Mouse (Mus musculus) embryo, embryonic 11.5 days (tissue): ENCODE results near the gene Tcap.

ENCODE experiments used
- DNase-seq: peaks from one replicate; pipeline ENCODE4 v3.0.0-alpha.2; 2012; ENCODE audit warnings: low read depth, low spot score

The Tcap gene

DNA sequence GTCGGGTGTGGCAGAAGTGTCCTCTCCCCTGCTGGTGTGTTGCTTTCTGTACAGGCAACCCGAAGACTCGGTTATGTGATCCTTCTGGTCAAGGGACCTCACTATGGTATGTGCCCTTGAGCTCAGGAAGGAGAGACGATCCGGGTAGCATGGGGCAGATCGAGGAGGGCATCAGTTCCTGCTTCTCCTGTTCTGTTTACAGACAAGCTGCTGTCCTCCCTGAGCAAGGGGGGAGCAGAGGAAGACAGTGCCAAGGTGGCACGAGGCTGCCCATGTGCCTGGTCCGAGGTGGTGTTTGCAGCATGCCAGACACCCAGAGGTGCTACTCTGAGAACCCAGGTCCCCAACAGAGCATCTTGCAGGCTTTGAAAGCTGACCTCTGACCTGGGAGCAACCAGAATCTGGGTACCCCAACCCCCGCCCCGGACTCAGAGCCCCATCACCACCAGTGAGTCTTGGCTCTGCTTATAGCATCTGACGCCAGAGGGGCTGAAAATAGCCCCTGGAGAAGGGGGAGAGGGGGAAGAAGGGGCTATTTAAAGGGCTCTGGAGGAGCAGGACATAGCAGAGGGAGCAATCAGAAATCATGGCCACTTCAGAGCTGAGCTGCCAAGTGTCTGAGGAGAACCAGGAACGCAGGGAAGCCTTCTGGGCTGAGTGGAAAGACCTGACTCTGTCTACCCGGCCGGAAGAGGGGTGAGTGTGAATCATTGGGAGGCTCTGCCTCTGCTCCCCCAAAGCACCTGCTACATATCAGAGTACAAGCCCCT lies at the start of gene Tcap:
Gene Tcap, plus strand, starts transcription at position 551 of the 770 bp plus-strand sequence.
- no peak for DNase-seq

DNA sequence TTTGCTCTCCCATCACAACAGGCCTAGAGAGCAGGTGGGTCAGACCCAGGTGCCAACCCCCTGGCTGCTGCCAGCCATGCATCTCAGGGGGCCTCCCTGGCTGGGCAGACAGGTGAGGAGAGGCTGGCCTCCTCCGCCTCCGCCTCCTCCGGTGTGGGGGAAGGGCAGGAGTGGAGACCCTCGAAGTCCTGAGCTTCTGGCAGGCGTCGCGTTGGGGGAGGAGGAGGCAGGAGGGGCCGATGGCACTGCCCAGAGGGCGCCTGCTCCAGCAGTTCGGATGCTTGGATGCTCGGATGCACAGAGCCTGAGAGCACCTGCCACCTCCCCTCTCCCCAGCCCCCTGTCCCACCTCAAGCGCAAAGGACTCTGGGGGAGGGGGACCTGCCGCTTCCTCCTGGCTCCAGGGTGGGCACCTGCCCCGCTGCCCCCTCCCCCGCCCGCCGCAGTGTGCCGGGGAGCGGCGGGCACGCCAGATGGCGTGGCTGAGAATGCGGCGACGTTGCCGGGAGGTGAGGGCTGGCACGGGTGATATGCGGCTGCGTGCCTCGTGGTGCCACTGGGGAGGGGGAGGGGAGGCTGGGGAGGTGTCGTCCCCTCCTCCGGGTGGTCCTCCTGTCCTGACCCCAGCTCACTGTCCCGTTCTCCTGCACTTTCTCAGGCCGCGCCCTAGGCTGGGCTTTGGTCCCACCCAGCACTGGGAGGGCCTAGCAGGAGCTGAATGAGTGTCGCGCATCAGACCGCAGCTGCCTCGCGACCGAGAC lies 49.5 kb upstream of the Tcap start:
- DNase-seq: no peak

DNA sequence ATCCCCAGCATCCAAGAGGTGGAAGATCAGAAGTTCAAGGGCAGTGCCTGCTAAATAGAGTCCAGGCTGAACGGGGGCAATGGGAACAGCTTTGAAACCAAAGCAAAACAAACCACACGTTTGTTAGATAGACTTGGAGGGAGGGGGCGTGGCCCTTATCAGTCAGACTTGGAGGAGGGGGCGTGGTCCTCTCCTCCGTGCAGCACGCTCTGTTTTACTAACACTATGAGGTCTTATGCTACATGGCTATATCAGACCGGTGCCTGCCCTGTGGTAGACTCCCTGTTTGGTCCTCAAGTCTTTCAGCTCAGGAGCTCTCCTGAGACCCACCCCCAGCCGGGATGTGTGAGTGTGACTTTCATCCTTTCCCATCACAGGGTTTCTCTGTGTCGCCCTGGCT lies 48.4 kb upstream of the Tcap start:
- no peak for DNase-seq

DNA sequence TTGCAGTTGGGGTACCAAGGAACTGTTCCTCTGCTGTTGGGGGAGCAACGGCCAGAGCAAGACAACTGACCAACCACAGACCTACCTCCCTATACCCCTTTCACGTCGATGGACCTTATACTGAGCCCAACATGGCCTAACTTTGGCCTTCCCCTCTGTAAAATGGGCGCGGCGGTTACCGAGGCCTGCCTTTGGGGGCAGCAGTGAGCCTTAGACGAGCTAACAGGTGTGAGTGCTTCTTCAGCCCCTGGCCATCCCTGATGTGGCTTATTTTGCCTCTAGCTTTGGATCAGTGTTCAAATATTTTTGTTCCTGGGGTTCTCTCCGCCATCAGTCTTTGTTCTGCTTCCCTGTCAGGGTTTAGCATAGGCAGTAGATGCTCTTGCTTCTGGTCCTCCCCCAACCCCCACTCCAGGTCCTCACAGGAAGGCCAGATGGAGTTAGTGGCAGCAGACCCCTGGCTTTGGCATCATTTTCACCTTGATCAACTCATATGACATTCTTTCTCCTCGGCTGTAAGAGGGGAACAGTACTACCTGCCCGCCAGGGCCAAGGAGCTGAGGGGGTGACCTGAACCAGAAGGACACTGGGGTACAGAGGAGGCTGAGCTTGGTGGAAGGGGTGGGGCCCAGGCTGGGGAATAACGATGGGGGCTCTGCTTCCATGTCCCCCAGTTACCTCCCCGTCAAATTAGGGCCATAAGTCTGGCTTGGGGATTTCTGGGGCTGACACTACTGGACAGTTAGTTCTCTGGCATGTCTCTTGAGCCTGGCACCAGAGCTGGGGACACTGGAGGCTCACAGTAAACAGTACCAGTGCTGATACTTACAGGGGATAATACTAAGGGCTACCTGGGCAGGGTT lies 47.1 kb upstream of the Tcap start:
- DNase-seq: no peak

DNA sequence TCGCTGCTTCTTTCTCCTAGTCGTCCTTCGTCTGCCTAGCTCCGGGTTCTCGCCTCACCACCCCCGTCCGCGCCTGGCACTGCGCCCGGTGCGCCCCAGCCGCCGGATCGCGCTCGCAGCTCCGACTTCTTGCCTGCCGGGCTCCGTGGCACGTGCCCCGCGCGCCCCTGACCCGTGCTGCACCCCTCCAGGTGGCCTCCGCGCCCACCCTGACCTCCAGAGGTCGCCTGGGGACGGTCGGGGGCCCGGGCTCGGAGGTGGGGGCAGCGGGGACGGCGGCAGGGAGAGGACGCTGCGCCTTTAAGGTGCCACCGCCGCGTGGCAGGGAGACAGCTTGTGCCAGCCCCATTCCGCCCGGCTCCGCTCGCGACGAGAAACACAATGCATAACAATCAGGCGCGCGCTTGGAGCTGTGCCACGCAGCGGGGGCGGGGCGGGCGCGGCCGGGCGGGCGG lies 45.1 kb upstream of the Tcap start:
- DNase-seq: no peak

DNA sequence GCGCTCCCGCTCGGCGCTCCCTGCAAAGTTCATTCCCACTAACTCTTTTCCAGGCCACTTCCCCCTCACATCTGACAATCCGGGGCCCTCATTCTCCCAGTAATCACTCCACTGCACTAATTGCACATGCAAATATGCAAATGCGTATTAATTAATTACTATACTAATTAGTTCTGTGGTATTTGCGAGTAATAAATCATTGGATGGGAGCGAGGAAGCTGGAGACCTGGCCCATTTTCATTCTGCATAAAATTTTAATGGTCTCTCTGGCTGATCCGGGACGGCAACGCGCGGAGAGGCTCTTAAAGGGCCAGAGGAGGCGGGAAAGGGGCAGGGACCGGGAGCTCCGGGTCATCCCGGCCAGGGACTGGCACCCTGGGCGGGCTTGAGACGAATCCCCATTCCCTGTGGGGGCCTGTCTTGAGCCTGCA lies 44.5 kb upstream of the Tcap start:
- no peak for DNase-seq

DNA sequence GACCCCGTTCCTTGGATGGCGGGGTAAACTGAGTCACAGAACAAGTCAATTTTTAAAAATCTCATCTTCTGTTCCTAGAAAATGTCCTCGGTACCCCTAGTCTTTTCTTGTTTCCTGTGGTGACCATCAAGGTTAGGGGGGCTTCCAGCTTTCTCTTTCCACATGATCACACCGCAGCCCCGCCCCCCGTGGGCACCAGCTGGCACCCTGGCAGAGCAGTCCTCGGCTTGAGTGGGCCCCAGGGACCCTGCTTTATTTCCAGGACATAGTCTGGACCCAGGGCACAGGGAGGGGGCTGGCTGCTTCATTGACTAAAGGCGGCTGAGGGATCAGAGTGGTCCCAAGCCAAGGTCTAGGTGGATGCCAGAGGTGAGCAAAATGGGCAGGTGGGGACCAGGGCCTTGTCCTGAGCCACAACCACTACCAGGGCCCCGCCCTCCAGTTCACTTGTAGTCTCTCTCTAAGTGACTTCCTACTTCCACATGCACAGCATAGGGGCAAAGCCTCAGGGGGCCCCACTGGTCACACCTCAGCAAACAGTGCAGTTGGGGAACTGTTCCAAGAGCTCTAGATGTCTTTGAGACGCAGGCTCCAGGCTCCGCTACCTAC lies 43.8 kb upstream of the Tcap start:
- no peak for DNase-seq

DNA sequence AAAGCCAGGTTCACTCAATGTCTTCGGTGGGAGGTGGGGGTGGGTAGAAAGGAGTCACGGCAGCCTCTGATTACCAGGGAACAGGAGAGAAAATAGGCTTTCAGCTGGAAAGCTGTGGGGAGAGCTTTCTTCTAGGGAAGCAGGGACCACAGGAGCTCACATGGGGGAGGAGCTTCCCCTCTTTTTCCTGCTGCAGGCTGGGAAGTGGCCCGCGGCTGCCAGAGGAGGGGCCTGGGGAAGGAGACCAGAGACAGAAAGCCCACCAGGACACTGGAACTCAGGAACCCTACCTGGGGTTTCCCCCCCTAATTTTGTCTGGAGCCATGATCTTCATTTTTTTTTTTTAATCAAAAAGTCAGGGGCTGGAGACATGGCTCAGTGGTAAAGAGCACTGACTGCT lies 43.0 kb upstream of the Tcap start:
- no peak for DNase-seq

DNA sequence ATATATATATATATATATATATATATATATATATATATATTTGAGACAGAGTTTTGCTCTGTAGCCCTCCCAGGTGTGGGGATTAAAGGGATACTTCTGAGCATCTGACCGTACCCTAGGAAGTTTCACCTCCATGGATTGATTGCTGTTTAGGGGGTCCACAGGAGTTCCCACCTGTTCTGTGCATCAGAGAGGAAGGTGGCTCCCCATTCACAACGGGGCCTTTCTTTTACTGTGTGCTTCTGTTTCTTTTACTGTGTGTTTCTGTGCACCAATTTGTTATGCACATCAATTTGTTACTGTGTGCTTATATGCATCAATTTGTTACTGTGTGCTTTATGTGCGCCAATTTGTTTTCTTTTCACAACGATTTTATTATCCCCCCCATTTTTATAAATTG lies 42.4 kb upstream of the Tcap start:
- DNase-seq: no peak

DNA sequence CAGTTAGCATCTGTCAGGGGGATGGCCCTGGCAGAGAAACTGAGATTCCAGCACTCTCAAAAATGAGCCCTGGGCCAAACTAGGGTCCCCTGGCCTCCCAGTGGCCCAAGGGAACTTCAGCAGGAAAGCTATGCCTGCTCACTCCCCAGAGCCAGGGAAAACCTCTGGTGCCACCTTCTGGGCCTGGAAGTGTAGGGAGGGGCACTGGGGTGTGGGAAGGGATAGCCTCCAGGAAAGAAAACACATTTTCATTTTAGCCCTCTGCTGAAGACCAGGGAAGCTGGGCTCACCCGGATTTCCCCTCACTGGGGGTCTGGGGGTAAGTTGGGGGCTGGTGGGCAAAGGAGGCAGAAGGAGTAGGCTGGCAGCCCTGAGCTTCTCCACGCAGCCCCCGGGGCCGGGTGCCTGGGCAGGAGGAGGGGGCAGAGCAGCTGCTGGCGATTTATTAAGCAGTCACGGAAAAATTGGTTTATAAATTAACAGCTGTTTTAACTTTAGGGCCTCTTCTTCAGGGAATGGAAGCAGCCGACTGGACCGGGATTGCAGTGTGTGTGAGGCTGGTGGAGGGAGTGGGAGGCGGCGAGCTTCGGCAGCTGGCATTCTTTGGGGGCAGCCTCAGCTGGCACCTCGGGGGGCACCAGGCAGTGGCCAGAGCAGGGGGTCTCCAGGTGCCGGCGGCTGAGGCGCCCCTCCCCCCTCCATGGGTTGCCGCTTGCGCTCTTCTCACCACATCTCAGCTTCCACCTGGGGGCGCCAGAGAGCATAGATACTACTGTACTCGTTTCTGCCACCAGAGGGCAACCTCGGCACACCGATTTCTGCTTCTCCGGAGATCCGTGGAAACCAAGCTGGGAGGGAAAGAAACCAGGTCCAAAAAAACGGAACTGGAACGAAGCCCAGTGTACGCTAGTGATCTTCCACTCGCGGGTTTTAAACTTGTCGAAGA lies 41.3 kb upstream of the Tcap start:
- peak; percentile 78 for DNase-seq

DNA sequence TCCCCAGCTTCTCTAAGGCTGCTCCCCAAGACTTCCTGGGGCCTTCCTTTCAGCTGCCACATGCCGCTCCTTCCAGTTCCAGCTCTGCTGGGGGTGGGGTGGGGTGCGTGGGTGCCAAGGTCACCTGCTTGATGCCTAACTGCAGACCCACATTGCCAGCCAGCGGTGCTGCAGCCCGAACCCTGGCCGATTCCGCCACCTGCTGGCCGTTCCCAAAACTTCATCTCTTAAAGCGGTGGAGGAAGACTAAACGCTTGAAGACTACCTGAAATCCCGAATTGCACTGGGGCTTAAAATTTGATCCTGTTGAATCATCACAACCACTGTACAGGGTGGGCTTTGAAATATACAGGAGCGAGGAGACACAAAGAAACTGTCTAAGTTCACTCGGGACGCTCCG lies 38.4 kb upstream of the Tcap start:
- DNase-seq: no peak

DNA sequence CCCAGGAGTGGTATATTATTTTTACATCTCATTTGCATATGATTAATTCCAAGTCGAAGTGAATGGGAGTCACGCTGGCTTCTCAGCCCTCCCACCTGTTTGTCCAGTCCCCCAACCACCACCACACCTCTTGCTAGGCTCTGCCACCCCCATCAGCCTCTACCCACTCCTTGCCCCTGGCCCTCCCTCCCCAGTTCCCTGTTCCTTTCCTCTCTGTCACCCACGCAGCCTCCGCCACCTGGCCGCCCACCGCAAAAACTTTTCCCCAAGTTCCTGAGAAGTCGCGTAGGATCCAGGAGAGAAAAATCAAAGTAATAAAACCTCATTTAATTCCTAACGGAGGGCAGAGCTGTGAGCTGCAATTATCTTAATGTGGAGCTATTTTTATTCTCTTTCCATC lies 37.4 kb upstream of the Tcap start:
- no peak for DNase-seq

DNA sequence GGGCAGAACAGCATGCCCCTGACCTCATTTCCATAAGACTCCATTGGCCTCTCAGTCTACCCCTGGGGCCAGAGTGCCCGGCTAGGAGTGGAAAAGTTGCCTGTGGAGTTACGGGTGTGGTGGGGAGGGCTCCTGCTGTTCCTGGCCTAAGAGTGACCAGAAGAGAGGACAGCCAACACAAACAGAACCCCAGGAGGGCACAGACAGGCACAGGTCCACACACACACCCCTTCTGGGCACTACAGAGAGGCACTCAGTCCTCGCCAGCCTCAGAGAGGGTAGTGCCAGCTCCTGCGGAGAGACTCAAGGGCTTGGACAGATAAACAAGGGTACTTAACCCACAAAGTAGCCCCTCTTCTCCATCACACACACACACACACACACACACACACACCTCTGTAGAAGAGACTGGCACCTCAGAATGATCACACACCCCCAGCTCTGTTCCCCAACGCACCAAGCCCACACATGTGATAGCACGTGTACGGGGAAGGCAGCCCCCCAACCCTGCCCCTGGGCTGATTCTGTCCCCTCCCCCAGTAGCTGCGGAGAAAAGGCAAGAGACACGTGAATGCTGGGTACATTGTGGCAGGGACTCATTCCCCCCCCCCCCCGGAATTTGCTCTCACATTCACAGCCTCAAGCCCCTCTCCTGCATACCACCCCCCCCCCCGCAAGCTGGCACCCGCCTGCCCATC lies 36.1 kb upstream of the Tcap start:
- DNase-seq: no peak

DNA sequence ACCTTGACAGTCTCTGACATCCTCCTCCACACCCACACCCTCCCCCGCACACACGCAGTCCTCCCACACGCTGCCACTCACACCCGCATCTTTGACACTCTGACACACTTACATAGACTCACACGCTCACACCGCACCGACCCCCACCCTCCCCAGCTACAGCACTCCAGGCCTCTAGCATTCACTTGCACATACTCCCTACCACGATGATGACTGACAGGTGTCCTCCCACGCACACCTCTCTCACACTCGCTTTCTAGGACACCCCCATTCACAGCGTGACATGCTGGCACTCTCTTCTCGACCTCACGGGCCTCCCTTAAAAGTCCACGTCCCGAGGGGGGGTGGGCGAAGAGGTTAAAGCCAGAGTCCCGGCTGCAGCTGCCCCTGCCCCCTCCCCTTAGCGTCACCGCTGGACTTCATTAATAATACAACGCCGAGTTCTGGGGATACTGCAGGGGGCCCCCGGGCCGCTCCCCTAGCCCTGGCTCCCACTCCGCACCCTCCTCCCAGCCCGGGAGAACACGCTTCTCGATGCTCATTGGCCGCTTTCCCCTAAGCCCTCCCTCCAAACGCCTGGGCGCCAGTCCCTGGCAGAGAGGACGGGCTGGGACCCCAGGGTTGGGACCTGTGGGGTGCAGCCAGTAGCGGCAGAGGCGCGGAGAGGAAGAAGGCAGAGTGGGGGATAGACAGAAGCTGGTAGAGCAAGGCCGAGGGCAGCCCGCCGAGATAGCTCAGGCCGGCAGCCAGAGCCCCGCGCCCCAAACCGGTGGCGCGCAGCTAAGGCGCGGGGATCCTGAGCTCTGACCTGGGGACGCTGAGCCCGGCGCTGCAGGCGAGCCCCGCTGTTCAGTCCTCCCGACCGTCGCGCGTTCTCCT lies 35.3 kb upstream of the Tcap start, which contains the start of gene Ppp1r1b:
Gene Ppp1r1b, plus strand, starts transcription at position 322 of the 879 bp plus-strand sequence.
- DNase-seq: no peak

DNA sequence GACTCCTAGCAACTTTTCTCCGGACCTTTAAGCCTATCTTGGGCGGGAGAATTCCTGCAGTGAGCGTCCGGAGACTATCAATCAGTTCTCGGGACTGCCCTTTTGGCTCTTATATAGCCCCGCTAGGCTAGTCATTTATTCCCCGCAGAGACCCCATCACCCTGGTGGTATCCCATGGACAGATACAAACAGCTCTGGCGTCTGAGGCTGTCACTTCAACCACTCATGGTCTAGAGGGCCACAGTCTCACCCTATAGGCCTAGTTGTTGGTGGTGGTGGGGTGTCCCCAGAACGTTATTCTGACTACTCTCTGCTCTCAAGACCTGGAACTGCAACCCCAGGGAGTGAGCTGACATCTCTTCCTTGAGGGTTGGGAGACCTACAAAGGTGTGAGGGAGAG lies 34.3 kb upstream of the Tcap start:
- DNase-seq: no peak

DNA sequence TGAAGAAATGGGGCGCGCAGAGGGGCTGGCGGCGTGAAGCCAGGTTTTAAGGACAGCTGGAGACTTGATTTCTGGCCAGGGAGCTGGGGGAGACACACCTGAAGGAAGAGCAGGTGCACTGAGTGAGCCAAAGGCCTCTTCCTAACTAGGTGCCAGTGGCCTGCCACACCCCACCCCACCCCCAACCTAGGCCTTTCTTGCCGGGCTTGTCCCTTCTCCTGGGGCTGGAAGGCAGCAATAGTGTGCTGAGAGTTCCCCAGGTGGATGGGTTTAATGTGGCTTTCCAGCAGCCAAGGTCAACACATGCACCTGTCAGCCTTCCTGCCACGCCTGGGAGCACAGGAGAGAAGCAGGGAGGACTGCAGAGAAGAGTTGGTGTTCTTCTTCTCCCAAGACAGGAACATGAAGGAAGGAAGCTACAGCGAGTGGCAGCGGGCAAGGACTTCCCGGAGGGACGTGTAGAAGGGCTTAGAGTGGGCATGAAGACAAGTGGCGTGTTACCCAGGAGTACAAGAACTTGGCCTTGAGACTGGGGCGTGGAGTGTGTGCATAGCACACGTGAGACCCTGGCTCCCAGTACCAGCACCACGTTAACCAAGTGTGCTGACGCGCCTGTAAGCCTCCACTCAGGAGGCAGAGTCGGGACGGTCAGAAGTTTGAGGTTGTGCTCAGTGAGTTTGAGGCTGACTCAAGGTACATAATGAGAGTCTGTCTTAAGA lies 31.2 kb upstream of the Tcap start:
- no peak for DNase-seq

DNA sequence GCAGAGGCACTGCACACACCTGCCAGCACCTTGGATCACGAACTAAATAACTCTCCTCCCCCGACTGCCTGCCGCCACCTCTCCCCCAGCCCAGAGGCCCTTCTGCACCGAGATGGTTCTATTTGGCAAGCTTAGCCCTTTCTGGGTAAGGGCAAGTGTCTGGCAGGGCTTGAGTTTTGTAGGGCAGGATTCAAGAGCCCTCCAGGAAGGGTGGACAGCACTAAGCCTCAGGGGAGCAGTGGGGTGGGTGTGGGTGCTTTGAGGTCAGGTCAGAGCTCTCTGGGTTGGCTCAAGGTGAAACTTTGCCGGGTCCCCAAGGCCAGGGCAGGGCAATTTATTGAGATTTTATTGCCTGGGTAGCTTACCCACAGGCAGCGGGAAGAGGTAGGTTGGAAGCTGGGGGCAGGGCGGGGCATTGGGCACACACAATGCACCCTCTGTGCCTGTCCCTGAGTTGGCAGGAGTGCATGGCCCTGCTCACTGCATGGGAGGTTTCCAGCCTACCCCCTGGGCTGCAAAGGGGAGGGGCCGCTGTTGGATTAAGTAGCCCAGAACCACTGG lies 29.9 kb upstream of the Tcap start:
- no peak for DNase-seq

DNA sequence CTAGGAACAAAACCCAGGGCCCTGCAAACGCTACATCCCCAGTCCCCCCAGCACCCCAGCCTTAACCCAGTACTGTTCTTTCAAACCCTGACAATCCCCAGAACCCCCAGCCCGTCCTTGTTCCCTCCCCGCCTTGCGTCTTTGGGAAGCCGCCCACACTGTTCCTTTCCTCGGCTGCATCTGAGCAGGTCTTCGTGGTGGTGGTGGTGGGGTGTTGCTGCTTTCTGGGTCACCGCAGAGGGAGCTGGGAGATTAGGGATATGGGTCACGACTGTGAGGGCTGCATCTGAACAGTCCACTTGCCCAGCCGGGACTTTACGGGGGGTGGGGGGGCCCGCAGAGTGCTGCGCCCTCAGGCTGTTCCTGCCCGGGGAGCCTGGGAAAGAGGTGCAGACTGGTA lies 29.2 kb upstream of the Tcap start:
- no peak for DNase-seq
